9 mouse cellular contexts compared by ENCODE assay signal in genomic region chr5:23413575-23414470, GRCm38 (mm10). TPM values are rescaled to one million over a fixed set of nuclear protein-coding genes. Genes with fewer than 3 reads are reported as not detected.
DNase-seq lines count a peak whose midpoint lies in the region; ATAC-seq lines count a peak whose summit lies in the region.
"Had no signal": no experiment of that assay in that cellular context is flagged by ENCODE, and none has a peak within 500 bp of the region (broad histone marks: within the 10 kb centered on the region; RNA-seq: fewer than 3 reads in every experiment).

No protein-coding gene starts in this region.

- H3K4me1 ChIP-seq in intestine, embryonic 15.5 days (replicated peaks) = peaks cover 24% of the 10 kb centered on the region
- peaks cover 57% of the 10 kb centered on the region for H3K4me1 ChIP-seq in midbrain, embryonic 14.5 days (ENCODE audit: control insufficient read depth, insufficient read depth, low read length)

- H3K27me3 ChIP-seq in intestine, embryonic 15.5 days (replicated peaks) = no peaks in the 10 kb centered on the region
- no peaks in the 10 kb centered on the region for H3K27me3 ChIP-seq in midbrain, embryonic 14.5 days (ENCODE audit: control insufficient read depth, insufficient read depth, low read length)
- H3K27me3 ChIP-seq: megakaryocyte, embryonic 14.5 days had no signal

- peak overlapping the region; percentile 33; the same call in 1 of the 2 replicates for H3K27ac ChIP-seq in intestine, embryonic 15.5 days
- H3K27ac ChIP-seq in midbrain, embryonic 14.5 days (replicated peaks; ENCODE audit: low read depth, low read length) = peak overlapping the region; percentile 82

- H3K4me2 ChIP-seq in intestine, embryonic 15.5 days (replicated peaks) = no peak overlapping the region
- peak overlapping the region; percentile 12; the same call in 1 of the 2 replicates for H3K4me2 ChIP-seq in midbrain, embryonic 14.5 days (ENCODE audit: low read length)

- ATAC-seq in intestine, embryonic 15.5 days = no peak
- peak; percentile 39; the same call in 1 of the 2 replicates for ATAC-seq in midbrain, embryonic 14.5 days (ENCODE audit: low FRiP score, low TSS enrichment)

- peak; percentile 90 for DNase-seq in Muller cell, postnatal 12 days (ENCODE audit: inconsistent ontology term)
- DNase-seq in embryo, embryonic 10 days (ENCODE audit: low spot score) = peak; percentile 70
- DNase-seq in heart, adult 18-20 months = peak; percentile 80 to 86
- DNase-seq in midbrain, embryonic 14.5 days = peak; percentile 77
- no peak for DNase-seq in frontal cortex, postnatal 14 days (ENCODE audit: low spot score in 2 of 2)
- no peak for DNase-seq in natural killer cell, adult 2 months (ENCODE audit: low spot score in 2 of 2)
- DNase-seq in left cerebral cortex, postnatal 25 days (ENCODE audit: low spot score in 2 of 2) = no peak

- H3K9me3 ChIP-seq in intestine, embryonic 15.5 days = no peaks in the 10 kb centered on the region
- no peaks in the 10 kb centered on the region for H3K9me3 ChIP-seq in midbrain, embryonic 14.5 days (ENCODE audit: control insufficient read depth, low read length)
- H3K9me3 ChIP-seq: megakaryocyte, embryonic 14.5 days had no signal

- H3K36me3 ChIP-seq in intestine, embryonic 15.5 days = no peaks in the 10 kb centered on the region
- H3K36me3 ChIP-seq in midbrain, embryonic 14.5 days (ENCODE audit: control insufficient read depth, insufficient read depth, low read length) = peaks cover 22% of the 10 kb centered on the region

- intact Hi-C loops in left cerebral cortex, postnatal 25 days (cut with DNase I) = no loop called here

- no peak overlapping the region for H3K4me3 ChIP-seq in intestine, embryonic 15.5 days (replicated peaks)
- H3K4me3 ChIP-seq in midbrain, embryonic 14.5 days (replicated peaks; ENCODE audit: low read depth, low read length) = no peak overlapping the region
- H3K4me3 ChIP-seq: megakaryocyte, embryonic 14.5 days had no signal

- 48% methylated on average over 12 of the region's 12 CpGs for WGBS in intestine, embryonic 15.5 days
- 12% methylated on average over 12 of the region's 12 CpGs for WGBS in midbrain, embryonic 14.5 days

- H3K9ac ChIP-seq in intestine, embryonic 15.5 days = no peak overlapping the region
- no peak overlapping the region for H3K9ac ChIP-seq in midbrain, embryonic 14.5 days (replicated peaks; ENCODE audit: low read length)

RNA-seq across cellular contexts. Expression of gene Kmt2e, which starts 20.4 kb away (rescaled TPM):
- 10 to 100 TPM; 40.6 to 45.0 TPM for total RNA-seq in heart, adult 18-20 months (2021)
- polyA plus RNA-seq in intestine, embryonic 15.5 days (2015; fragmentation: Nextera tagmentation; extraction: Ambion mirVana) = 77.2 and 86.4 TPM in 2 replicates
- 152 and 155 TPM in 2 replicates for polyA plus RNA-seq in midbrain, embryonic 14.5 days (2014; fragmentation: Nextera tagmentation; extraction: Ambion mirVana)
- 10 to 100 TPM; 87.4 to 98.5 TPM for total RNA-seq in left cerebral cortex, postnatal 25 days (2021)

Comparison
In these comparisons a context has a peak if more than half of its experiments do, and no peak if none do; other contexts are left out.
1. DNase-seq: peak in Muller cell, postnatal 12 days (single experiment), embryo, embryonic 10 days (single experiment), heart, adult 18-20 months (2 of 2) and midbrain, embryonic 14.5 days (single experiment); none in frontal cortex, postnatal 14 days (0 of 2), natural killer cell, adult 2 months (0 of 2) and left cerebral cortex, postnatal 25 days (0 of 2).